In the genomic region with DNA sequence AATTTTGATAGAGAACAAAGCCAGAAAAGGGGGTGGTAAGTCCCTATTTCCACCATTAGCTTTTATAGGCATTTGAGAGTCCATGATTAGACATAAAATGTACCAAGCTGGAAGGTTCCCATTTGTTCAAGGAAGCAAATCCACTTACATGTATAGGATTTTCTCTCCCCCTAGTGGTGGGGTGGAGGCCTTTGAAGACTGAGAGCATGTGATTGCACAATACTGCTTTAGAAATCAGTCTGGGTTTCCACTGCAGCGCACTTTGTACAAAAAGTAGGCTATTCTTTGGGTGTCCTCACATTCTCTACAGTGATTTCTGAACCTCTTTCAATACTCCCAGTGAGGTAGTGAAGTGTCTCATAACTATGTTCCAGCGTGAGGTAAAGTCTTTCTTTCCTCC, we compare ENCODE assay signal across 9 mouse cellular contexts. TPM values are rescaled to one million over a fixed set of nuclear protein-coding genes. Genes with fewer than 3 reads are reported as not detected.
DNase-seq lines count a peak whose midpoint lies in the region; ATAC-seq and TF ChIP-seq lines count a peak whose summit lies in the region.
"Had no signal": no experiment of that assay in that cellular context is flagged by ENCODE, and none has a peak within 500 bp of the region (broad histone marks: within the 10 kb centered on the region; RNA-seq: fewer than 3 reads in every experiment).

No protein-coding gene starts in this region.

- no peak for ATAC-seq in heart, embryonic 12.5 days (ENCODE audit: insufficient number of reproducible peaks, low FRiP score)
- ATAC-seq in lung, postnatal 0 days: no peak

- no peaks in the 10 kb centered on the region for H3K36me3 ChIP-seq in heart, embryonic 12.5 days
- H3K36me3 ChIP-seq in lung, postnatal 0 days (ENCODE audit: insufficient read depth, low read length): no peaks in the 10 kb centered on the region
- H3K36me3 ChIP-seq: limb, embryonic 12.5 days had no signal

- 0 out of 2 replicates have a peak, but pooled peaks have one; percentile 15 for TF ChIP-seq EP300 in lung, postnatal 0 days (IDR thresholded peaks at IDR 0.05)

- H3K9ac ChIP-seq in heart, embryonic 12.5 days: no peak overlapping the region
- H3K9ac ChIP-seq in lung, postnatal 0 days (replicated peaks; ENCODE audit: low read depth): no peak overlapping the region
- H3K9ac ChIP-seq: limb, embryonic 12.5 days had no signal

- H3K27me3 ChIP-seq in heart, embryonic 12.5 days (replicated peaks): no peaks in the 10 kb centered on the region
- no peaks in the 10 kb centered on the region for H3K27me3 ChIP-seq in lung, postnatal 0 days (replicated peaks; ENCODE audit: insufficient read depth, low read length)
- H3K27me3 ChIP-seq: limb, embryonic 12.5 days had no signal

- peak; percentile 87 for TF ChIP-seq CTCF in lung, postnatal 0 days (IDR thresholded peaks at IDR 0.05)

- no peaks in the 10 kb centered on the region for H3K4me1 ChIP-seq in heart, embryonic 12.5 days (replicated peaks)
- H3K4me1 ChIP-seq in lung, postnatal 0 days (ENCODE audit: insufficient read depth, low read depth, low read length): 0 out of 2 replicates have a peak, but pooled peaks cover 2% of the 10 kb centered on the region
- H3K4me1 ChIP-seq: limb, embryonic 12.5 days had no signal

- no peaks in the 10 kb centered on the region for H3K9me3 ChIP-seq in heart, embryonic 12.5 days (replicated peaks)
- no peaks in the 10 kb centered on the region for H3K9me3 ChIP-seq in lung, postnatal 0 days (ENCODE audit: low read length)
- H3K9me3 ChIP-seq: limb, embryonic 12.5 days had no signal

- no peak overlapping the region for H3K27ac ChIP-seq in heart, embryonic 12.5 days (ENCODE audit: poor library complexity, severe bottlenecking)
- no peak overlapping the region for H3K27ac ChIP-seq in lung, postnatal 0 days (ENCODE audit: low read length)
- H3K27ac ChIP-seq: limb, embryonic 12.5 days had no signal

- H3K4me2 ChIP-seq in heart, embryonic 12.5 days: no peak overlapping the region
- no peak overlapping the region for H3K4me2 ChIP-seq in lung, postnatal 0 days (replicated peaks; ENCODE audit: low read depth, low read length)
- H3K4me2 ChIP-seq: limb, embryonic 12.5 days had no signal

- H3K4me3 ChIP-seq in heart, embryonic 12.5 days: no peak overlapping the region
- no peak overlapping the region for H3K4me3 ChIP-seq in lung, postnatal 0 days (ENCODE audit: low read depth, low read length)
- H3K4me3 ChIP-seq: limb, embryonic 12.5 days had no signal

- DNase-seq in heart, adult 8-10 months (ENCODE audit: low spot score): peak; percentile 68
- DNase-seq in B cell, adult 2 months: peak; percentile 19 to 44
- peak; percentile 73 for DNase-seq in adrenal gland, postnatal 14 days
- DNase-seq in fibroblast of lung, adult 2 months (ENCODE audit: low read depth): peak; percentile 70
- peak; percentile 71 to 83 for DNase-seq in kidney, postnatal 36 days
- peak; percentile 91 for DNase-seq in lung, postnatal 0 days (ENCODE audit: low spot score)
- peak; percentile 26 for DNase-seq in thymus, postnatal 14 days

- WGBS in heart, embryonic 12.5 days: 62% methylated on average over 2 of the region's 2 CpGs
- WGBS in lung, postnatal 0 days: 38% methylated on average over 2 of the region's 2 CpGs

RNA-seq across cellular contexts. Expression of gene Gatb, which starts 2.6 kb away (rescaled TPM):
- total RNA-seq in heart, adult 8-10 months (2022): 10 to 100 TPM; 50.0 to 58.3 (median 53.4) TPM
- polyA plus RNA-seq in heart, embryonic 12.5 days (2016; fragmentation: Nextera tagmentation; extraction: Ambion mirVana): 37.4 and 41.4 TPM in 2 replicates
- total RNA-seq in adrenal gland, postnatal 14 days (2021): 35.6 and 45.1 TPM in 2 replicates
- polyA plus RNA-seq in lung, postnatal 0 days (2015; fragmentation: Nextera tagmentation; extraction: Ambion mirVana): 9.2 and 9.3 TPM in 2 replicates

Comparison
In these comparisons a context has a peak if more than half of its experiments do, and no peak if none do; other contexts are left out.
1. DNase-seq: peak in every context shown above with its lines; median percentile 91 in lung, postnatal 0 days; 77 in kidney, postnatal 36 days; 73 in adrenal gland, postnatal 14 days; 70 in fibroblast of lung, adult 2 months; 68 in heart, adult 8-10 months; 32 in B cell, adult 2 months; 26 in thymus, postnatal 14 days.